Mouse (Mus musculus): ENCODE data around the gene Zfp740.

DNA sequence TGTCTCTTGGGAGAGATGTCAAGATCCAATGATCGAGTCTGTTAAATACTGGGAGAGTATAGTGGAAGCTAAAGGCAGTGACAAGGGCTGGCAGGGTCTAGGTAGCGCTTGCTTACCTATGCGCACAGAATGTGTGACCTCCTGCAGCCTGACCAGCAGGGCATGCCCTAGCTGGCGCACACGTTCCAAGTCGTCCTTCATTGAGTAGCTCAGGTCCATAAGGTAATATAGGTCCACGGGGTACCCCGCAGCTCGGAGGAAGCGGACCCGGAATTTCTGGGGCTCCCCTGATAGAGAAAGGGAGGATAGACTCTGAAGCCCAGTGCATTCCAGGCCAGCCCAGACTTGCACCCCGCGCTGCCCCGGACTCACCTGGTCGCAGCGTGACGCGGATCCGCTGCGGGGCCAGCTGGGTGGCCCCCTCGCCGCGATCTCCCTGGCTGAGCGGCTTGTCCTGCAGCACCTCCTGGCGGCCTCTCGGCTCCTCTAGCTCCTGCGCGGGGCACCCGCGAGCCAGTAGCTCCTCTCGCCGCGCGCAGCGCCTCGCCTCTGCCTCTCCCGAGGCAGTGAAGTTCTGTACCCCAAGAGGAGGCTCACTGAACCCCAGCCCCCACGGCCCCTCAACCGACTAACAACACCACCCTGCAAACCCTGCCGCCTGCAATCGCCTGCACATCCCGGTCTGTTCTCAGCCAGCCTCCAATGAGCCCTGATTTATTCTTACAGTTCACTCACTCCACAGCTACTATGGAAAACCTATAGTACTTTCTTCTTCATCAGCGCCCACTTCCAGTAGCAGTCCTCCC, 21.3 kb downstream of the Zfp740 start:
- TF ChIP-seq CTCF (IDR thresholded peaks at IDR 0.05; ENCODE audit: borderline replicate concordance, insufficient read depth, low read depth, low read length) (peak; percentile 76), POLR2A (IDR thresholded peaks at IDR 0.05; ENCODE audit: borderline replicate concordance, insufficient read depth, low read length) (no peak)

Data from cerebellum, adult 2 months (tissue).